Mouse (Mus musculus): ENCODE measurements around the gene Tubg2.

DNA sequence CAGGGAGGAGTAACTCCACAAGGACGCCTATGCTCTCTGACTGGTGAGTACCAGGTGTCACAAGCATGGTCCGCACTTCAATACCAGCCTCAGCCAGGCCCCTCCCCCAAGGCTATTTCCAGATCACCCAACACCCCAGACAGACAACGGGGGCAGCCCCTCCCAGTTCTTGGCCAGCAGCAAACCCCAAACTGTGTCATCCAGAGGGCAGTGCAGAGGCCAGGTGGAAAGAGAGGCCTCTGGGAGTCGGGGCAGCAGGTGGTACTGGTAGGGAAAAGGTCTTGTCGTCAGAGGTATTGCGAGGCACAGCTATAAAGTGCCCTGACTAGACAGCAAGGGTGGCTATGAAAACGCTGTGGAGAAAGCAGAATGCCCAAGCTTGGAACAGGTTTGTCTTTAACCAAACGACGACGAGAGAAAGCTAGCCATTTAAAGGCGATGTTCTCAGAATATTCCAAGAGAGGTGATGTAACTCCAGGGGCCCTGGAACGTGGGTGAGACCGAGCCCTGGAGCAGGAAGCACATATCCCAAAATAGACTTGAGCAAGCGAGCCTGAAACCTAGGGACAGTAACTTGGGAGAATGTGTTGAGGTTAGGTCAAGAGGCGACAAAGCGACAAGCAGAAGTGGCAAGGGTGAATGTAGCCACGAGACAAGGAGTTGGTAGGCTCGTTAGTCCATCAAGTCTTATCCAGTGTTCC, 25.5 kb upstream of the Tubg2 start:
- TF ChIP-seq CTCF (IDR thresholded peaks at IDR 0.05; ENCODE audit: low read depth) (peak; percentile 6; the same call in 1 of the 2 replicates), EP300 (IDR thresholded peaks at IDR 0.05; ENCODE audit: low read depth) (no peak)
